Mouse (Mus musculus) kidney, embryonic 14.5 days (tissue): ENCODE measurements around the gene Ptprg. TPM values are rescaled to one million over a fixed set of nuclear protein-coding genes. Genes with fewer than 3 reads are reported as not detected.

Experiments used
- ATAC-seq: fragments of 200-750 bp; cut with Nextera tagmentation; 2 replicates; pipeline ENCODE4 v1.8.0; 2017; ENCODE audit warnings: moderate number of reproducible peaks, mild to moderate bottlenecking, moderate TSS enrichment, moderate library complexity; ENCODE audit not compliant: low FRiP score, low TSS enrichment
- H3K27ac ChIP-seq: fragments of 300-500 bp; sonication (generic); 2 replicates; pipeline ENCODE4 v1.5.1; 2014; ENCODE audit warnings: low read depth, mild to moderate bottlenecking, low read length, moderate library complexity, mixed read lengths
- H3K27me3 ChIP-seq: fragments of 300-500 bp; sonication (generic); 2 replicates; pipeline ENCODE4 v1.6.1; 2014; ENCODE audit warnings: mild to moderate bottlenecking, low read length; ENCODE audit not compliant: control insufficient read depth, insufficient read depth
- H3K36me3 ChIP-seq: fragments of 300-500 bp; sonication (generic); 2 replicates; pipeline ENCODE4 v1.6.1; 2014; ENCODE audit warnings: low read length, mixed read lengths; ENCODE audit not compliant: control insufficient read depth, insufficient read depth
- H3K4me1 ChIP-seq: fragments of 300-500 bp; sonication (generic); 2 replicates; pipeline ENCODE4 v1.6.1; 2014; ENCODE audit warnings: low read length, mixed read lengths; ENCODE audit not compliant: control insufficient read depth, insufficient read depth
- H3K4me2 ChIP-seq: fragments of 300-500 bp; sonication (generic); replicated peaks from 2 replicates; pipeline ENCODE4 v1.6.1; 2014; ENCODE audit warnings: low read depth, mild to moderate bottlenecking, low read length
- H3K4me3 ChIP-seq: fragments of 300-500 bp; sonication (generic); 2 replicates; pipeline ENCODE4 v1.5.1; 2014; ENCODE audit warnings: mild to moderate bottlenecking, low read length
- H3K9ac ChIP-seq: fragments of 300-500 bp; sonication (generic); 2 replicates; pipeline ENCODE4 v1.6.1; 2014; ENCODE audit warnings: low read depth, mild to moderate bottlenecking, low read length, moderate library complexity
- H3K9me3 ChIP-seq: fragments of 300-500 bp; sonication (generic); 2 replicates; pipeline ENCODE4 v1.6.1; 2016; ENCODE audit warnings: low read length; ENCODE audit not compliant: control insufficient read depth
- WGBS: fragments of 180-500 bp; shearing (Covaris S2); extraction: QIAGEN DNeasy Blood & Tissue Kit; methylation state at CpG from one replicate; pipeline ENCODE4 v1.1.7; 2014; 5-methylcytosine and 5-hydroxymethylcytosine counted together
- polyA plus RNA-seq: library from polyadenylated mRNA; unstranded; fragments of >200 nt; fragmentation: Nextera tagmentation; extraction: Ambion mirVana; gene quantifications from 2 replicates; pipeline ENCODE4 v1.2.1, GENCODE M21; 2014

The Ptprg gene
- polyA plus RNA-seq, 1 experiment from 2014 or later = 44.3 TPM

DNA sequence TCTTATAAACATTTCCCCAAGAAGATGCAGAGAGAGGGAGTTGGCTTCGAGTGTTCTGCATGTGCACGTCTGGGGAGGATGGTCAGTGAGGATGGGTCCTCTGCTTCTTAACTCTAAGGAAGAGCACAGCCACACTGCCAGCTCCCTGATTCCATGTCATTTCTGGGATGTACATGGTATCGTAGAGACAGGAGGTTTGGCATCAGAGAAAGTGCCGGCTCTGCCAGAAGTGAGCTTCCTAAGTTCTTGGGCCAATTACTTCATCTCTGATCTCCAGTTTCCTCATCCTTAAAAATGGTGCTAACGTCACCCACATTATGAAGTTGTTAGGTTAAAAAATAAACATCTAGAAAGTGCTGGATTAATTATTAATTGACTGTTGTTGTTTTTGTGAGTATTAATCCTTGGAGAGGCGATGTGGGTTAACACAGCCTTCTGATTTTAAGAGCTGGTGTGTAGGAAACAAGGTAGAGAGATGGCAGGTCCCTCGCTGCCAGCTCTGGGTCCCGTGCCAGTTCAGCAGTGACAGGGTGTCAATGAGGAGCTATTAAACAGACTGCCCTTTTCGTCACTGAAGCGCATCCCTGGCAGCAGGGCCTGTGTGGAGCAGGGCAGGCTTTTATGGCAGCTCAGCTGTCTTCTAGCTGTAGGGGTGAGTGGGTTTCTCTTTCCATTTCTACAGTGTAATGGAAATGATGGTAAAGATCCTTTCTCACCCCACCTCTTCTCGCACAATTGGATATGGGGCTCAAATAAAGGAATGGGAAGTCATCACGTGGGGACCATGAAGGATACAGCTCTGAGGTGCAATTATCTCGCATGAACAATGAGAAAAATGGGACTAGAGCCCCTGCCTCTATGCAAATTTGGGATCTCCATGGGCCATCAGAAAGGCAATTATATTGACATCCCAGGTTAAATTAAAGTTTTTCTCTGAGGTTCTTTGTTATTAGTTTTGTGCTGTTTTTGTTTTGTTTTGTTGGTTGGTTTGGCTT is 646.9 kb downstream of the Ptprg start:
- Histone ChIP-seq H3K4me2 (no peak overlapping the region), H3K9ac (no peak overlapping the region), H3K4me3 (no peak overlapping the region), H3K27ac (no peak overlapping the region), H3K27me3 (no peaks in the 10 kb centered on the region), H3K36me3 (no peaks in the 10 kb centered on the region), H3K9me3 (no peaks in the 10 kb centered on the region), H3K4me1 (no peaks in the 10 kb centered on the region)
- WGBS = 61% methylated on average over 13 of the region's 13 CpGs
- ATAC-seq = peak; percentile 68; the same call in 1 of the 2 replicates

DNA sequence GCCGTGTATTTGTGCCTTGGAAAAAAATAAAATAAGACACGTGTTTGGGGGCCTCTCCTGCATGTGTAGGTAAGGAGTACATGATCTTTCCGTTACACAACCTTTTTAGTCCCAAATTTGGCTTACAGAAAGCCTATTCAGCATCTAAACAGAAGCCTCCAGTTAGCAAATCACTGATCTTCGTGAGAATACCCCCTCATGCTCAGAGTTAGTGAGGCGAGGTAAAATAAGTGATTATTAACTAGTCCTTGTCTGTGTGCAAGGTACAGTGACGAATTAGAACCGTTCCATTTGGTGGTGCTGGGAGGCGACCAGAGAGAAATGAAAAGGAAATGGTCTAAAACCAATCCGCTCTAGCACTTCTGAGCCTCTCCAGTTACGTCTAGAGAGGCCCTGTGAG is 648.9 kb downstream of the Ptprg start:
- no peak overlapping the region; the same call in 1 of the 2 replicates for H3K27ac ChIP-seq
- no peak overlapping the region for H3K4me2 ChIP-seq
- no peaks in the 10 kb centered on the region for H3K9me3 ChIP-seq
- ATAC-seq = peak; percentile 68; the same call in 1 of the 2 replicates
- WGBS = 55% methylated on average over 10 of the region's 10 CpGs
- H3K9ac ChIP-seq = no peak overlapping the region
- no peaks in the 10 kb centered on the region for H3K36me3 ChIP-seq
- no peaks in the 10 kb centered on the region for H3K27me3 ChIP-seq
- H3K4me1 ChIP-seq = no peaks in the 10 kb centered on the region
- no peak overlapping the region for H3K4me3 ChIP-seq

DNA sequence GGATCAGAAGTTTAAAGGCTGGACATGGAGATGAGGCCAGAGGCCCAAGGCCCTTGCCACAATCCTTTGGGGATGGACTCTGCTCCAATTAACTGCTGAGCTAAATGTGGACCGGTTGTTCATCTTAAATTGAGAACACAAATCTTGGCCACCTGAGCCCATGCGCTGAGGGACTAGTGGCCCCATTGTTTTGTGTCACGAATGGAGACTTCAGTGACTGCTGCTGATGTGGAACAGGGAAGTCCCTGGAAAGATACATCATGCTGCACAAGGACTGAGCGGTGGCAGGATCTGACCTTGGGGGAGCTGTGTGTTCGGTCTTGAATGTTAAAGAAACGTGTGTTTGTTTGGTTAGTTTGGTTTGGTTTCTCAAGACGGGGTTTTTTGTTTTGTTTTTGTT is 649.7 kb downstream of the Ptprg start:
- Histone ChIP-seq H3K4me2 (no peak overlapping the region), H3K27me3 (no peaks in the 10 kb centered on the region), H3K27ac (0 out of 2 replicates have a peak overlapping the region, but pooled peaks have one; percentile 26), H3K36me3 (no peaks in the 10 kb centered on the region), H3K4me1 (no peaks in the 10 kb centered on the region), H3K4me3 (no peak overlapping the region), H3K9me3 (no peaks in the 10 kb centered on the region), H3K9ac (no peak overlapping the region)
- no peak for ATAC-seq
- 81% methylated on average over 7 of the region's 7 CpGs for WGBS

DNA sequence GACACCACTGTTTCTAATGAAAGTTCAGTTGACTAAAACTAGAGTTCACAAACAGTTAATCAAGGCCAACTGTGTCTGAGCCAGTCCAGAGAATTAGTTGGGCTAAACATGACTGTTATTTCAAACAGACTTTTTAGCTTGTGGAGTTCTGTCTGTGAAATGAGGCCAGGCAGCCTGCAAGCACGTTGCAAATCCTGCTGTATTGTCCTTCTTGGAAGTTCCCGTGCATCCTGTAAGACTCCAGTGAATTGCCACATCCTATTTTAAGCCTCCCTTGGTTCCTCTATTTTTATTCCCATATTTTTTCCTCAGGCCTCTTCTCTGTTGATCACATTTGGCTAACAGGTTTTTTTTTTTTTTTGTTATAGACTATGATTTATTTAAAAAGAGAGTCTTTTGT is 652.8 kb downstream of the Ptprg start:
- Histone ChIP-seq H3K4me3 (no peak overlapping the region), H3K27me3 (no peaks in the 10 kb centered on the region), H3K9ac (no peak overlapping the region), H3K27ac (no peak overlapping the region), H3K4me1 (no peaks in the 10 kb centered on the region), H3K4me2 (no peak overlapping the region), H3K9me3 (no peaks in the 10 kb centered on the region), H3K36me3 (no peaks in the 10 kb centered on the region)
- WGBS = 83% methylated on average over 2 of the region's 2 CpGs
- ATAC-seq = no peak

DNA sequence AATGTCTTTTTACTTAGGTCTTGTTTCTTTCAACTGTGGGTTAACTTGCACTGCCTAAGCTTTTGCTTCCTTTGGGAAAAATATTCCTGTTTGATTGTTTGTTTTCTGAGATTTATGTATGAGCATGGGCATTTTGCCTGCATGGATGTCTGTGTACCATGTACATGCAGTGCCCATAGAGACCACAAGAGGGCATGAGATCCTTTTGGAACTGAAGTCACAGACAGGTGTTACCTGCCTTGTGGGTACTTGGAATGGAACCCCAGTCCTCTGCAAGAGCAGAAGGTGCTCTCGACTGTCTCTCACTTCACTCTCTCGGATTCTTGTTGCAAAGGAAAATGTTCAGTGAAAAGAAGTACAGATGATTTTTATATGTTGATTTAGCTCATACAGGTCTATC is 655.2 kb downstream of the Ptprg start:
- no peak for ATAC-seq
- no peak overlapping the region for H3K4me2 ChIP-seq
- H3K4me3 ChIP-seq = no peak overlapping the region
- H3K4me1 ChIP-seq = no peaks in the 10 kb centered on the region
- no peaks in the 10 kb centered on the region for H3K27me3 ChIP-seq
- no peak overlapping the region for H3K27ac ChIP-seq
- 96% methylated on average over 2 of the region's 2 CpGs for WGBS
- H3K9me3 ChIP-seq = no peaks in the 10 kb centered on the region
- H3K9ac ChIP-seq = no peak overlapping the region
- peaks cover under 1% of the 10 kb centered on the region; the same call in 1 of the 2 replicates for H3K36me3 ChIP-seq

DNA sequence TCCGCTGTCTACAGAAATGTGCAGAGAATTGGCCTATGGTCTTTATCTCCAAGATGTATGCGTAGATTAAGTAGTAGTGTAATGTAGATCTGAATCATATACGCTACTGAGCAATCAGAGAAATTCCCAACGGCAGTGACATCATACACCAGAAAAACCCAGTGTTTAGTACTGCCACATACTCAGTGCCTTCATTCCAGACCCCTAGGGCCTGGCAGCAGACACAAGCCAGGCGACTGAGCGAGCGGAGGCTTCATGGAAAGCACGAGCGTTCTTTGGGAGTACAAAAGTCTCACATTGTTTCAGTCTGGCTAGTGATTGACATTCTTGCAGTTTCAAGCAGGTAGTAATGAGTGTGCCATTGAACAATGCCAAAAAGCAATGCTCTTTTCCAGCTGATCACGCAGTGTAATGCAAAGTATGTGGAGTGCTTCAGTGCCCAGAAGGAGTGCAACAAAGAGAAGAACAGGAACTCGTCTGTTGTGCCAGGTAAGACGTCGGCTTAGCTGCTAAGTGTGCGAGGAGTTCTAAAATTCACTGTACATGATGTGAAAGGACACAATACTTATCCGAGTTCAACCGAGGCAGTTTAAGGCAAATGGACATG is 665.3 kb downstream of the Ptprg start:
- no peaks in the 10 kb centered on the region for H3K9me3 ChIP-seq
- no peak overlapping the region for H3K9ac ChIP-seq

DNA sequence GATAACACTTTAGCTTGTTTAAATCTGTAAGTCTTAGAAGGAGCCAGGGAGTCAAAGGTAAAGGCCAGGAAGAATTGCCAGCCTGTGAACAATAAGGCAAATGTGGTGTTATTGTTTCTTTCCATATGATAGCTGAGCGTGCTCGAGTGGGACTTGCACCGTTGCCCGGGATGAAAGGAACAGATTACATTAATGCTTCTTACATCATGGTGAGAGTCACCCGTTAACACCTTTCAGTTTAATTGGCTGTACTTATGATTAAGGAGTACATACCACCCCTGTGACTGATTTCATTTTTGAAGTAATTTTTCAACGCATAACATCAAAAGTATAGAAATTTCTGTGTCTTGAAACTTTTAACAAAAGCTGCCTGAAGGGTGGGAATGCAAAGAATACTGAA is 666.5 kb downstream of the Ptprg start:
- H3K27ac ChIP-seq = no peak overlapping the region
- WGBS = 79% methylated on average over 6 of the region's 6 CpGs
- no peaks in the 10 kb centered on the region for H3K9me3 ChIP-seq
- no peaks in the 10 kb centered on the region; the same call in 1 of the 2 replicates for H3K36me3 ChIP-seq
- no peaks in the 10 kb centered on the region for H3K27me3 ChIP-seq
- H3K4me2 ChIP-seq = no peak overlapping the region
- H3K4me3 ChIP-seq = no peak overlapping the region
- no peak overlapping the region for H3K9ac ChIP-seq
- ATAC-seq = no peak
- H3K4me1 ChIP-seq = no peaks in the 10 kb centered on the region

More for the DNA sequence above, 665.3 kb downstream of the Ptprg start:
- H3K27me3 ChIP-seq = no peaks in the 10 kb centered on the region
- WGBS = 95% methylated on average over 16 of the region's 16 CpGs
- no peak overlapping the region for H3K4me2 ChIP-seq
- no peak for ATAC-seq
- H3K4me3 ChIP-seq = no peak overlapping the region
- H3K36me3 ChIP-seq = peaks cover under 1% of the 10 kb centered on the region; the same call in 1 of the 2 replicates
- H3K27ac ChIP-seq = no peak overlapping the region
- no peaks in the 10 kb centered on the region for H3K4me1 ChIP-seq

DNA sequence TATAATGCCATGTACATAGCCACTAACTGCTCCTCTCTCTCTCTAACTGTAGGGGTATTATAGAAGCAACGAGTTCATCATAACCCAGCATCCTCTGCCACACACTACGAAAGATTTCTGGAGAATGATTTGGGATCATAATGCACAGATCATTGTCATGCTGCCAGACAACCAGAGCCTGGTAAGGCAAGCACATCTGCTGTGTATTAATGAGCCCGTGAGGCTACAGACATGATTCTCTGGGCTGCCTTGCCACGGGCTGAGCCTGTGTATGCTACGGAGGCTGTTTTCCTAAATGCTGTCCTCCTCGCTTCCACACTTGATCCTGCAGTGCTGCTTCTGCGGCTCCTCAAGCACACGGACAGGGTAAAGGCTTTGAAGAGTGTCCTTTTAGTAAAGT is 667.2 kb downstream of the Ptprg start:
- no peak overlapping the region for H3K27ac ChIP-seq
- H3K4me3 ChIP-seq = no peak overlapping the region
- no peak for ATAC-seq
- H3K9ac ChIP-seq = no peak overlapping the region
- H3K4me1 ChIP-seq = no peaks in the 10 kb centered on the region
- peaks cover 2% of the 10 kb centered on the region; the same call in 1 of the 2 replicates for H3K36me3 ChIP-seq
- no peaks in the 10 kb centered on the region for H3K27me3 ChIP-seq
- WGBS = 93% methylated on average over 8 of the region's 8 CpGs
- no peaks in the 10 kb centered on the region for H3K9me3 ChIP-seq
- no peak overlapping the region for H3K4me2 ChIP-seq

DNA sequence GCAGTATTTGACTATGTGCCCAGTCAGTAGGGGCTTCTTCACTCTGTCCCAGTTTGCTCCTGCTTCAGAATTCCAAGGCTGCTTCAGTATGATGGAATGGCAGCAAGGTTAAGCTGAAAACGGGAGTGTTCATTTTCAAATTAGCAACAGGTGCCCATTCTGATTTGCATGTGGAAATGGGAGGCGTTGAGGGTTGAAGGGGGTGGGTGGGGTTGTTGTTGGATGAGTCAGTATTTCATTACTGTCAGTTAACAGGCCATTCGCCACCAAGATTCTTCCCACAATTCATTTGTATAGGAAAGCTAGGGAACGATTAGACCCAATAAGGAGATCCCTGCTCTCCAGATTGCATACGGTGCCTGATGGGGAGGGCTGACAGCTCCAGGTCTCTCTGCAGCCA is 668.2 kb downstream of the Ptprg start:
- Histone ChIP-seq H3K36me3 (peaks cover 8% of the 10 kb centered on the region), H3K4me1 (no peaks in the 10 kb centered on the region), H3K9ac (no peak overlapping the region), H3K27me3 (no peaks in the 10 kb centered on the region), H3K9me3 (no peaks in the 10 kb centered on the region), H3K4me3 (no peak overlapping the region), H3K27ac (no peak overlapping the region), H3K4me2 (no peak overlapping the region)
- 80% methylated on average over 5 of the region's 5 CpGs for WGBS
- no peak for ATAC-seq
